Mouse (Mus musculus) frontal cortex, postnatal 14 days (tissue): Measurements from ENCODE around the gene Klhdc4.

Experiments
- DNase-seq, 2 experiments: peaks; one replicate each; pipeline ENCODE4 v3.0.0; 2022; ENCODE audit warnings: low spot score in 2 of 2

Gene Klhdc4

DNA sequence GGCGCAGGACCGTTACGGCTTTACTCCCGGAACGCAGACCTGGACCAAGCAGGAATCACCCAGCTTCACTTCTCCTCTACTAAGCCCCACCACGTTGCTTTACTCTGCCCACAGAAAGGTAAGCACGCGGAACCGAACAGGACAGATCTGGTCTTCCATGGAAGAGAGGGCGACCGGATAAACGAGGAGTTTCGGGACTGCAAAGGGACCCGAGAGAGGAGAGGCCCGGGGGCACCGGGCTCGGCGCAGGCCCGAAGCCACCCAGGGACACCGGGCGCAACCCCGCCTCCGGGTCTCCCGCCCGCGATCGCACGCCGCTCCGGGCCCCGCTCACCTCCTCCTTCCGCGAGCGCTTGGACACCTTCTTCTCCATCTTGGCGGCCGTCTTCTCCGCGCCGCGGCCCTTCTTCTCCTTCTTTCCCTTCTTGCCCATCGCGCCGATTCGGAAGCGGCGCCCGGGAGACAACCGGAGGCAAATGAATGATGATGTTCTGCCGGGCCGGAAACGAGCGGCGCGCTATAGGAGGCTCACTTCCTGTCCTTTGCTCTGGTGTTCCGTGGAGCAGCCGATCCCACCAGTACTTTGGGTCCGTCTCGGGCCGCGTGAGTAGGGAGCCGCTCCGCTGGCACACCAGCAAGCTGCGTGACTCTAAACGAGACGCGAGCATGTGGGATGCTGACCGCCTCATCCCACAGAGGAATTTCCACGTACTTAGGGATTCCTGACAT lies at the start of gene Klhdc4:
Gene Klhdc4 (minus strand): TSS at position 522 of the 729 bp plus-strand sequence.
- peak; percentile 83 to 85 for DNase-seq

DNA sequence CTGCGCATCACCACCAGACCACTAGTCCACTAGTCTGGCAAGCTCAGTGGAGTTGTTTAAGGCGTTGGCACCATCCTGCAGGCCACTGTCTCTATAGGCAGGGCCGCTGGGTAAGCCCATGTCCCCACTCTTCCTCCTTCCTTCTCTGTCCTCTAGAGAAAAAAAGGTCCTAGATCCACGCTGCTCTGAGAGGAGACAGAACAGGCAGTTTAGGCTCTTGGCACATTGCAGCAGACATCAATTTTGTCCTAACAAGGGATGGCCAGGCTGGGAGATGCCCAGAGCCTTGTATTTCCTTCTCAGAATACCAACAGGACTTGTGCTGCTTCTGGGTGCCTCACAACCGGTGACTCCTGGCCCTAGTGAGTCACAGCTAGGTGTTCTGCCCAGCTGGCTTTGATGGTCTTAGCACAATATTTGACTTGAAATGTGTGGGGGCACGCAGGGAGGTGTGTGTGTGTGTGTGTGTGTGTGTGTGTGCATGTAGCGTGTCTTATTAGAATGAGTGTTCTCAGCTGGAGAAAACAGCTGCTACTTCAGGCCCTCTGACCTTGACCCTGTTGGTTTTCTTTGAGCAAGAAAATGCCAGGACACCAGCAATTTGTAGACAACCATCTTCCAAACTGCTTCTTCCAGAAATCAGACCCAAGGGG lies 48.6 kb upstream of the Klhdc4 start:
- no peak for DNase-seq

DNA sequence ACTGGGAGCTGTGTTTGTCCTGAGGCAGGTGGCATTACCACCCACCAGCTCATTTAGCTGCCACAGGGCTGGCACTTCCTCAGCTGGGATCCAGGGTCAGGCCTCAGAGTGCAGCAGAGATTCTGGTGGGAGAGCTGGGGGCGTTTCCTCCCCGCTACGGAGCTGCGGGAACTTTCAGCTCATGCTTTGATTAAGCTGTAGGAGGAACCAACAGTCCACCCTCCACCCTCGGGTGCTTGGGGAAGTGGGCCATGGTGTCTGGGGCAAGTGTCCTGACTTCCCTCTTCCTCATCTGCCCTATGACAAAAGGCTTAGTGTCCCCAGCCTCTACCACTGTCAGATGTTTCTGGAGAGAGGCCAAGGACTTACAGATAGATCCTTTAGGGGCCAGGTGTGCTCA lies 47.8 kb upstream of the Klhdc4 start:
- DNase-seq: no peak

DNA sequence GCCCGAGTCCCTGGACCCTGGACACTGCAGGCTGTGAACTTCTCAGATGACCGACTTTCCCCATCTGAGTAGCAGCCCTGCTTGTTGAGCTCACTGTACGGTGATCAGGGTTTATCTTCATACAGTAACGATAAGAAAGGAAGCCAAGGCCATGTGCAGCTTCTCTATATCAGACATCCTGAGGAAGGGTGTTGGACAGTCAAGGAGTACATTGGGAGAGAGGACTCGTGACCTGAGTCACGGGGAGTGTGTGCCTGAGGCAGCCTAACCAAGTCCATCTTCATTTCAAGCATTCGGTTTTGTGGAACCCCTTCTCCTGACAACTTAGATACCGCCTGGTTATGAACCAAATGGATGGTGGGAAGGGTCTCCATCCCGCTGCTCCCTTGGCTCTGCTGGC lies 46.1 kb upstream of the Klhdc4 start:
- no peak for DNase-seq

DNA sequence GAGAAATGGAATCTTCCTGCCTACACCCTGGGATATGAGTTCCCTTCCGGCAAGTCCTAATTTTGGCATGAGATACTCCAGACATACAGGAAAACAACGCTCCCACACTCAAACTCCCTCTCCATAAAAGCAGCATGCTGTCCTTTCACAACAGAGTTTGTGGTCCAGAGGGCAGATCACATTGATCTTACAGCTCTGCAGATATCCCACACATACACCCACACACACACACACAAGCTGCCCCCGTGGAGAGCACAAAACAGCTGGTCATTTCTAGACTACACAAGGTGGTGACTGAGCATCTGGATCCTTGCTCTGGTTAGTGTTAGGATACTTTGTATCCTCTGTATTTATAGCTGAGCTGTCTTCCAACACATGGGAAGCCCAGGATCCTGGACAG lies 45.7 kb upstream of the Klhdc4 start:
- no peak for DNase-seq

DNA sequence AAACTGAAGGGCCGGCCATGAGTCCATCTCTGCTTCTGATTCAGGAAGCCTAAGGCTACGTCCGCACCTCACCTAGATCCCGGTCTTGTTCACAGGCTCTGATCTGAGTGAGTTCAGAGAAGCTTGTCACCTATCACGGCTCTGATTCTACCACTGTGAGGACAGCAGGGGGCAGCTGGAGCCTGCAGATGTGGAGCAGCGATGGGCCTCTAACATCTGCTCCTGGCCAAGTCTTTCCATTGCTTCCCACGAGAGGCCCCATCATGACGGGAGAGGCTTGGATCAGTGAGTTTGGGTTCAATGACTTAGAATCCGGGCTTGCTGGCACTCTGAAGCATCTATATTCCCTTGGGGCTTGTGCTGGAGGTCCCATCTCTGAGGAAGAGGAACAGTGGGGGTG lies 44.7 kb upstream of the Klhdc4 start:
- no peak for DNase-seq

DNA sequence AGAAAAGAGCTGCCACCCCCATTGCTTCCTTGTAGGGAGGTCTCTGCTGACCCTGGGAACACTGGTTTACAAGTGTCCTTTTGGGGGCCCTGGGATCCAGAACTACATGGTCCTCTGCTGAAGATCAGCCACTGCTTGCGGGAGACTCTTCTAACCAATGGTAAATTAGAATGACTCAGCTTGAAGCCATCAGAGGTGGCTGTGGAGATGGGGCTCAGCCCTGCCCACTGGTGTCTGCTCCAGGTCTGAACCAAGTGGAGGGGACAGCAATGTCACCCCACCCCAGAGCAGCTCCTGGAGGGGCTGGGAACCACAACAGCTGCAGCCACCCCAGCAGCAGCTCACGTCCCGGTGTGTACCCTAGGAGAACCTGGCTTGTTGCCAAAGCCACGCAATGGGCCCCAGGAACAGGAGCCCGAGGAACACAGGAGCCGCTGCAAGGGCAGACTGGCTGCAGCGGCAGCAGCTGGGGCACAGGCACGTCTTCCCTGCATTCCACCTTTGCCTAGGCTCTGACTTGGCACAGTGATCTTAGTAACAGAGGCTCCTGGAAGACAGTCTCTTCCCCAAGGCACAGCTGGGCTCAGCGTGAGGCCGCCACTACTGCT lies 42.6 kb upstream of the Klhdc4 start:
- DNase-seq: no peak

DNA sequence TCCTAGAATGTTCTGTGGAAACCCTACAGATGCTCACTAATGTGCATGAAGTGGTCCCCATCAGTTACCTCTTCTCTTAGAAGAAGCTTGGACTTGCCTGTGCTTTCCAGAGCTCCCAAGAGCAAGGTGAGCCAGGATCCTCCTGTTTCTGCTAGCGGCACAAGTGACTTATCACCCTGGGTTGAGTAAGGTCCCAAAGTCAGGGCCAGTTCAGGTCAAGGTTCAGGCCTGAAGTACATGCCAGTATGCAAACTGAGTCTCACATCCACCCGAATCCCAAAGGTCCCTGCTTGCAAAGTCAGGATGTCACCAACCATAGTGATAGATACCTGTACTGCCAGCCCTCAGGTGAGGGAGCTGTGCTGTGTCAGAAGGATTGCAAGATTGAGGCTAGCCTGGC lies 40.8 kb upstream of the Klhdc4 start:
- DNase-seq: no peak

DNA sequence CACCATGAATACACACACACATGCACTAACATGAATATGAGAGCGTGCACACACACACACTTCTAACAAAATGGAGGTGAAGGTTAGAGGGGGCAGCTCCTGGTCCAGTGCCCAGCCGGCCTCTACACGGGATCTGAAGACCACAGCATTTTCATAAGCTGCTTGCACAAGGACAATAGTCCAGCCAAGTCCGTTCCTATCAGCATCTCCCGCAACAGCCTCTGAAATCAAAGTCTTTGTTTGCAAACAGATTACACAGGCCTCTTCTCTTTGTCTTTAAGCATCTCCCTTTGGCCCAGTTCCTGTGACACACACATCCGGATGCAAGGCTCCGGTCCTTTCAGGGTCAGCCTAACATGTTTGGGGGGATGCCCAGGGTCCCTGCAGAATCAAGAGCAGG lies 39.5 kb upstream of the Klhdc4 start:
- no peak for DNase-seq

DNA sequence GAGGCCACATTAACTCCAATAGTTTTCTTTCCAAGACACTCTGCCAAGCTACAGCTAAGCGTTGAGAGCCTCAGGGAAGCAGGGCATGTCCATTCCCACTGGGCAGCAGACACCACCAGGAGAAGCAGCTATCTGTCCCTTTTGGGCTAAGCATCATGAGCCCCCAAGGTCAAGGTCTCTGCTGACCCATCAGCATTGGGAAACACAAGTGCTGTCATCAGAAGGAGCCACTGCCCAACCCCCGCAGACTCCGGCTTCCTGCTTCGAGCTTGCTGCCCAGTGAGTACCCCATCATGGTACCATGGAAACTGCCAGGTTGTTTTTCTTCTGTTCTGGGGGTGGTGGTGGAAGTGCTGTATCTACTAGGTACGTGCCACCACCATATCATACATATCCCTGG lies 38.8 kb upstream of the Klhdc4 start:
- no peak for DNase-seq

DNA sequence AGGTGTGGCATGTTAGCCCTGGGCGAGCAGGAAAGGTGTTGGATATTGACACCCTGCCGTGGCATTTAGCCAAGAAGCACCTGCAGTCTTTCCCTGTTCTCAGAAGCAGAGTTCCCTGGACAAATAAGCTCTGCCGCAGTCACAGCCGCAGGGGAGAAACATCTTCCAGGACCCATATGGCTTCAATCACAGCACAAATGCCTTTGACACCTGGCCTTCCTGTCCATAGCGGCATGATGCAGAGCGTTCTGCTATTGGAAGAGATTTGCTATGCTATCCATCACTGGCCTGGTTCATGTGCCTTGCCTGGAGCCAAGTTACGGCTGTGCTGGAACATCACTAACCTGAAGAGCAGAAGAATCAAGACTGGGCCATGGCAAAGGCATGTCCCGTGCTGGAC lies 36.0 kb upstream of the Klhdc4 start:
- no peak for DNase-seq

DNA sequence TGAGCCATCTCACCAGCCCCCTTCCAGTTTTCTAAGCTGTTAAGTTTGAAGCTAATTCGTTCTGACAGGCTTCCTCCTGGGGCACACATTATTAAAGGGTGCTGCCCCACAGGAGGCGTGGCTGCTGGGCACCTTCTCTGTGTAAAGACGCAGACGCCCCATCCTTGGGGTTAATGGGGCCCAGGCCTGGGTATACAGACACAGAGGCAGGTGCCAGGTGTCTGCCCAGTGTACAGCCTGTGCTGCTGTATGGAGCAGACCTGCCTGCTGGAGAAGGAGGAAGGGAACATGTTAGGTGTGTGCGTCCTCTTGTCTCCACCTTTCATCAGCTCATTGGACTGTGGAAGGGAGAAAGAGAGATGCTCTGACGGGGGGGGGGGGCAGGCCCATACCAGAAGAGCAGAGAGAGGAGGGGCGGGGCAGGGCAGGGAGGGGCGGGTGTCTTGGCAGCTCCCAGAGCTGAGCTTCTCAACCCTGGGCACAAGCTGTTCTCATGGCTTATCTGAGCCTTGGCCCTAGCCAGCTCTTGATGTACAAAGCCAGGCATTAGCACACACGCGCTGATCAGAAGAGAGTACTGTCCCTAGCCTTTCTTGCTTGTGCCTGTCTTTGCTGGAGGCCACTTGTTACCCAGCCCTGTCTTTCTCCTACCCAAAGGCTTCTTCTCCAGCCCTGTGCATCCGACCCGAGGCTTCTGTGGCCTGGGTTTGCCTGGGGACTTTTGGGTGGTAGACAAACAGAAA lies 32.6 kb upstream of the Klhdc4 start:
- no peak for DNase-seq

DNA sequence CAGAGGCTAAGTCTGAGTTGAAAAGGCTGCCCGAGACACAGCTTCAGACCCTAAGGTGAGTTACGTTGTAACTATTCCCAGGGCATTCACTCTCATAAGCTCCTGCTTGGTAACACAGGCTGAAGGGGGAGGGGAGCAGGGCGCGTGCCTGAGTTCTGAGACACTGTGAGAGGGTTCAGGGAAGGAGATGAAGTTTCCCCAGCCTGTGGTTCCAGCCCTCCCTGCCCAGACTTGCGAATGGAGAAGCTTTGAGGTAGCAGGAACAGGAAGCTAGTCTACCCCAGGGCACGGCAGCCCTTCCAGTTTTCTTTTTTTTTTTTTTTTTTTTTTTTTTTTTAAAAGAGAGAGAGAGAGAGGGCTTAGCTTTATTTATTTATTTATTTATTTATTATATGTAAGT lies 31.9 kb upstream of the Klhdc4 start:
- no peak for DNase-seq

DNA sequence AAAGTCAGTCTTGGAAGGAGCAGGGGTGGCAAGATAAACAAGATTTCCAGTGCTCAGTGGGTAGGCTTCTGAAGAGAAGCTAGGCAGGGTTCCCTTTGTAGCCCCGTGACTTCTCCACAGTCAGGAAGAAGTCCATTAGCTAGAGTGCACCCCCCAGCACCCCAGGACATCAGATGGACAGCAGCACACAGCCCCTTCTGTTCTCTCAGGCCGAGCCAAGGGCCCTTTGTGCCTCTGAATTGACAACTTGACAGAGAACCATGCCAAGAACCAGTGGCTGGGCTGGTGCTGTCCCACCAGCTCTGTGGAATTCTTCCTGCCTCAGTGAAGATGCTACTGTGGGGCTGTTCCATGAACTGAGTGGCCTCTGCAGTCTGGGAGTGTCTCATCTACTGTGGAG lies 28.4 kb upstream of the Klhdc4 start:
- no peak for DNase-seq

DNA sequence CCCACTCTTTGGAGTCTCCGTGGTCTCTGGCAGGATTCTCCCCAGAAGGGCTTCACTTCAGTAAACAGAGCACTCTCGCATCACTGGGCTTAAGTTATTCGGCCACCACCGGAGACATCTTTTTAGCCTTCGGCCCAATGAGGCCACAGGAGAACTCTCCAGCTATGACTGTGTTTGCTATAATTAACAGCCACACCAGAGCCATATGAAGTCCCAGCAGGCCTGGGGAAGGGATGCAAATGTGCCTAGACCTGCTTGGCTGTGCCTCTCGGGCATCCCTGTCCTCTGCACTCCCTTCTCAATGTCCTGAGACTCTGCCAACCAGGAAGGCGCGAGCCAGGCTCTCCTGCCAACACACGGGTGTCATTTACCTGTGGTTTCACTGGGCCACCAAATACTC lies 28.0 kb upstream of the Klhdc4 start:
- no peak for DNase-seq

DNA sequence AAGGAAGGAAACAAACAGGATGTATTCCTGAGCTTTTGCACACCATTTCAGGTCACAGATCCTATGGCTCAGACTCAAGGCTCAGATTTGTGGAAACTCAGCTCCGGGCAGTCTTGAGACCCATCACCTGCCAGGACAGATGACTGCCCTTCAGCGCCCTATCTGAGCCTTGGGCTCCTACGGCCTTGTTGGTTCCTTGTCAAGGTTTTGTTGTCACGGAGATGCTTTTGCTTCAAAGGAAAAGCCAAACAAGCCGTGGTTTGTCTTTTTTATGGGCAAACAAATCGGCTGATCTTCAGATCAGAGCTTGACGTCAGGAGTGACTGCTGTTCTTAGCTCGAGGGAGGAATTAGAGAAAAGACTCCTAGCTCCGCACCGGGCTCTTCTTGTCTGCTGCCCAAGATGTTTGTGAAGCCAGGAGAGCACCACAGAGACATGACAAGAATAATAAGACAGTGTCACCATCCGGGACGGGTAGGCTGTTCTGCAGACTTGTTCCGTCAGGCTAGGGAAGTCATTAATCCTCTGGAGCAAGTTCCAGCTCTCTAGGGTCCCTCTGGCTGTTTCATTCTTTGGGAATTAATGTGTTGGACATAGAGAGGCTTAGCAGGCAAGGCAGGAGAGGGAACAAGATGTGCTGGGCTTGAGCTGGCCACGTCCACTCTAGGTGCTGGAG lies 26.8 kb upstream of the Klhdc4 start:
- no peak for DNase-seq

DNA sequence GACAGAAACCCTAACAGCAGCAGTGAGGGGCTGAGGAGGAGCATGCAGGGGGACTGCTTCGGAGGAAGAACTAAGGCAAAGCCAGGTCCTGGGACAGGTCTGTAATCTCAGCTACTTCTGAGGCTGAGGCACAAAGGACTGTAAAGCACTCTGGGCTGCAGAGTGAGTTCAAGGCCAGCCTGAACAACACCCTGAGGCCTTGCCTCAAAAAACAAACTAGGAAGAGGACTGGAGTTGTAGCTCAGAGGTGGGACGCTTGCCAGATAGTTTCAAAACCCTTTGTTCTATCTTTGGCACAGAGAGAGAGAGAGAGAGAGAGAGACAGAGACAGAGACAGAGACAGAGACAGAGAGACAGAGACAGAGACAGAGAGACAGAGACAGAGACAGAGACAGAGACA lies 24.2 kb upstream of the Klhdc4 start:
- no peak for DNase-seq

DNA sequence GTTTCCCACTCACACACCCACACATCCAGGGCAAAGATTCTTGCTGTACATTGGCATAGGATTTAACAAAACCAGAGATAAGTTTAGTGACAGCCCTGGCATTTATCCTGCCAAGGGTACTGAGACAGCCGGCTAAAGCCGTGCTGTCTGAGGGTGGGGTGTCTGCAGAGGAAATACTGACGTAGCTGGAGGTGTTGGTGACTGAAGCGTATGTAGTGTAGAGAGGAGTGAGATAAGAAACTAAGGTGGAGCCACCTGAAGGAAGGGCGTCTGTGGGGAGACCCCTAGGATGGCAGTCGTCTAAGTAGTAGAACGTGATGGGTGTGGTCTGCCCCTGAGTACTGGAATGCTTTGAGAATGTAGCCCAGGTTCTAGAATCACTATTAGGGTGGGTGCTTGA lies 23.1 kb upstream of the Klhdc4 start:
- DNase-seq: no peak

DNA sequence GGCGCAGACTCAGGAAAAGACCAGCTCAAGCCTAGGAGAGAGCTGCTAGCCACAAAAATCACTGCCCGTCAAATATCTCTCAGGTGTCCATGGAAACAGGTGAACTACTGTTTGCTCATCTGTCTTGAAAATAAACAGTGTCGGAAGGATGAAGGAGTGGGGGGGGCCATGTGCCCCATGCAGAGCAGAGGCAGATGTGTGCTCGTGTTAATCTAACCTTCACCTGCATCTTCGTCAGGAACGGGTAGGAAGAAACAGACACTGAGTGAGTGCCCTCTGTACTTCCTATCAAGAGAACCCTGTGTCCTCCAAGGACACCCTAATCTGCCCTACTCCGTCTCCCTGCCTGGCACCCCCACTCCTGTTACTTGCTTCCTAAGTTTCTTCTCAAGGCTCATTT lies 22.3 kb upstream of the Klhdc4 start:
- no peak for DNase-seq

DNA sequence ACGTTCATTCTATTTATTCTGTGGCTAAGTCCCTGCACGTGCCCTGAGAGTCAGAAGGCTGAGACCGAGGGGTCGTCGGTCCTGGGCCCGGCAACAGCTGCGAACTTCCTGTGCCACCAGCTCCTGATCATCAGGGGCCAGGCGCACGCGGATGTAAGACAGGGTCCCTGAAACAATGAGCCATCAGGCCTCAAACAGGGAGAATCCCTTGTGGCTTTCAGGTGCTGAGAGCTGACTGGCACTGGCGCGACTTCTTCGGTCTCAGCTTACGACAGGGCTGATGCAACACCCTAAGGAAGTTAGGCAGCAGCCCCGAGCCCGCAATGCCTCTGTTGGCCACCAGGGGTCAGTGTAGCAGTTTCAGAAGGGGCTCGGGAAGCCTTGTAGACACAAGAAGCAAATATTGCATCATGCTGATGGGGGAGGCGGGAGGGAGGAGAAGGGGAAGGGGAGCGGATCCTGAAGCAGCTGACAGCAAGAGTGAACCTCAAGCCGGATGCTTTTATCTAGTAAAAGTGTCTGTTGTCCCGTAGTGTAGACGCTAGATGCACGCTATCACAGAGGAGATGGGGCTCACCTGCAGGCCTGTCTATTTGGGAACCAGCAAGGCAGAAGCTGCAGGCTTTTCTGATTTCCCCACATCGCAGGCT lies 21.6 kb upstream of the Klhdc4 start:
- peak; percentile 93 to 99 for DNase-seq

DNA sequence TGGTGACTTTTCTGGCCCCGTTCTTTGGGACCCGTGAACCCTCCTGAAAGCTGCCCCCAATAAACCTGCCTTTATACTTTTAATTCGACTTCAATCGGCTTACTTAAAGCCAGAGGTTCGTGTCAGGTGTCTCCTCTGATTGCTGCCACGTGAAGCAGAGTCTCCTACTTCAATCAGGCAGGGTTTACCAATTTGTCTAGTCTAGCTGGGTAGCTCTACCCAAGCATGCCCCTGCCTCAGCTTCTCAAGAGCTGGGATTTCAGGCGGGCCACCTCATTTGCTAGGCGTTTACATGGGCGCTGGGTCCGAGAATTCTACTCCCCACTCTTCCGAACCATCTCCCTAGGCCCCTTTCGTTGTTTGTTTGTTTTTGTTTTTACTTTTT lies 21.1 kb upstream of the Klhdc4 start:
- DNase-seq: no peak

DNA sequence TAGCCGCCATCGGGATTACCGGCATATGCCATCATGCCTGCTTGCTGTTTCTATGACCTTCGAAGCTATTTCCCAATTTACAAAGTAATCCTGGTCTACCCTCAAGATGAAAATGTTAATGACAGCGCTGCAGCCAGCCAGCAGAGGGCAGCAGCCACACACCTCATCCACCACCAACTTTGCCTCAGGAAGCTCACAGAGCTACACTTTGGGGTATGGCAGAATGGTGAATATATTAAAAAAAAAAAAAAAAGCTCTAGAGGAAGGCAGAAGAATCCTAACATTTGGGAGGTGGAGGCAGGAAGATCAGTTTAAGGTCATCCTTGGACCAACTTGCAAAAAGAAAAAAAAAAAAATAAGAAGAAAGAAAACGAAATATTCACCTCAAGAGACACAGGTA lies 20.6 kb upstream of the Klhdc4 start:
- peak; percentile 58 to 75 for DNase-seq
